Mouse (Mus musculus) left cerebral cortex, postnatal 25 days (tissue): Measurements from ENCODE around the gene Pde6h. TPM values are rescaled to one million over a fixed set of nuclear protein-coding genes. Genes with fewer than 3 reads are reported as not detected.
"Not testable (repeated sequence)": the region's sequence is repeated elsewhere in the genome, so short reads cannot be mapped to it uniquely, and the experiment has no call there.

ENCODE experiments used
- DNase-seq, 2 experiments: peaks; one replicate each; pipeline ENCODE4 v3.0.0; 2022; ENCODE audit warnings: low spot score in 2 of 2, mixed read lengths in 1 of 2
- intact Hi-C: fragments of 180-260 bp; cut with DNase I; formaldehyde crosslinking; loops from one replicate; pipeline ENCODE4 v1.15.1; 2025
- total RNA-seq, 2 experiments: library from RNA; stranded (reverse); gene quantifications; 2 replicates each; pipeline ENCODE4 v1.2.3; 2021

Pde6h gene
- total RNA-seq = 1 to 10 TPM in 1 of 2 experiments, under 1 TPM in 1; 0.41 to 1.5 TPM

- intact Hi-C loops = loop anchor here (5.0 kb wide), 2 partner anchors 44 to 46 kb away; partner anchors contain the start of gene Mgp
- no peak for DNase-seq
Measured at GRCm38 (mm10) chr6:136923532-136923931, at the start of gene Pde6h. Pde6h (plus strand) TSS chr6:136923832.

- intact Hi-C loops = no loop called here
- DNase-seq = peak in 1 of 2 experiments; percentile 60
Measured at GRCm38 (mm10) chr6:136874599-136874998, 49.0 kb upstream of the Pde6h start.

- intact Hi-C loops = loop anchor here (5.0 kb wide), 1 partner anchor 47 kb away; the partner anchor contains the start of genes Erp27 and Pde6h
Measured at GRCm38 (mm10) chr6:136875670-136876069, 48.0 kb upstream of the Pde6h start, which contains the start of gene Mgp. Mgp (minus strand) TSS chr6:136875823.

GRCm38 (mm10) chr6:136881678-136882077 is 42.0 kb upstream of the Pde6h start:
- intact Hi-C loops = no loop called here
- no peak for DNase-seq

More at GRCm38 (mm10) chr6:136875670-136876069, 48.0 kb upstream of the Pde6h start, which contains the start of gene Mgp:
- DNase-seq = peak in 1 of 2 experiments; percentile 90

- DNase-seq = no peak
- intact Hi-C loops = no loop called here
Measured at GRCm38 (mm10) chr6:136883431-136883915, 40.2 kb upstream of the Pde6h start.

- intact Hi-C loops = no loop called here
- no peak for DNase-seq
Measured at GRCm38 (mm10) chr6:136883961-136884360, 39.7 kb upstream of the Pde6h start.

GRCm38 (mm10) chr6:136884766-136885165 is 38.9 kb upstream of the Pde6h start:
- not testable (repeated sequence) for DNase-seq

GRCm38 (mm10) chr6:136887854-136888253 is 35.8 kb upstream of the Pde6h start:
- DNase-seq = peak in 1 of 2 experiments; percentile 6
- intact Hi-C loops = no loop called here

More at GRCm38 (mm10) chr6:136884766-136885165, 38.9 kb upstream of the Pde6h start:
- intact Hi-C loops = not testable (repeated sequence)

- no peak for DNase-seq
- intact Hi-C loops = no loop called here
Measured at GRCm38 (mm10) chr6:136889067-136889466, 34.6 kb upstream of the Pde6h start.

- DNase-seq = peak in 1 of 2 experiments; percentile 53
- intact Hi-C loops = no loop called here
Measured at GRCm38 (mm10) chr6:136889554-136889953, 34.1 kb upstream of the Pde6h start.

- intact Hi-C loops = no loop called here
- DNase-seq = no peak
Measured at GRCm38 (mm10) chr6:136892002-136892401, 31.6 kb upstream of the Pde6h start.

GRCm38 (mm10) chr6:136894532-136895339 is 28.9 kb upstream of the Pde6h start:
- intact Hi-C loops = no loop called here
- DNase-seq = no peak

GRCm38 (mm10) chr6:136897789-136898188 is 25.8 kb upstream of the Pde6h start:
- DNase-seq = no peak
- intact Hi-C loops = no loop called here

- intact Hi-C loops = no loop called here
- no peak for DNase-seq
Measured at GRCm38 (mm10) chr6:136898222-136898621, 25.4 kb upstream of the Pde6h start.

GRCm38 (mm10) chr6:136898954-136899353 is 24.7 kb upstream of the Pde6h start:
- intact Hi-C loops = no loop called here

GRCm38 (mm10) chr6:136900369-136901009 is 23.1 kb upstream of the Pde6h start:
- intact Hi-C loops = no loop called here
- no peak for DNase-seq

More at GRCm38 (mm10) chr6:136898954-136899353, 24.7 kb upstream of the Pde6h start:
- DNase-seq = no peak

- intact Hi-C loops = no loop called here
- no peak for DNase-seq
Measured at GRCm38 (mm10) chr6:136901010-136901409, 22.6 kb upstream of the Pde6h start.

GRCm38 (mm10) chr6:136902527-136902926 is 21.1 kb upstream of the Pde6h start:
- DNase-seq = no peak
- intact Hi-C loops = no loop called here

- DNase-seq = no peak
- intact Hi-C loops = no loop called here
Measured at GRCm38 (mm10) chr6:136903885-136904470, 19.7 kb upstream of the Pde6h start.
